Mouse (Mus musculus): ENCODE data around the gene Huwe1. TPM values are rescaled to one million over a fixed set of nuclear protein-coding genes. Genes with fewer than 3 reads are reported as not detected.

Huwe1 gene
- polyA plus RNA-seq, 1 experiment from 2014 or later = 75.7 TPM

DNA sequence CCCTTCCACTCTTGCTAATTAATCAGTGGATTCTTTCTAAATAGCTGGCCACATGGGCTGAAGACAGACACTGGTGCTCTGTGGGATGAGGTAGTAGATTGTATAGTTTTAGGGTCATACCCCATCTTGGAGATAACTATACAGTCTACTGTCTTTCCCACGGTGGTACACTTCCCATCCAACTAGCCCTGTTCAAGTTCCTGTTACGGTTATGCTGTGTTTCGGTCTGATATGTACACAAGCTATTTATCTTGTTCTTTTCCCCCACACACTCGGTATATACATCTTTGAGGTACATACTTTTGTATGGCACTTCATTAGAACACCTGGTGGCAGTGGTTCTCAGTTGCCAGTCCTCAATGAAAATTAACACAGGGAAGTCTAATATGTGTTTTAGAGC is 111.7 kb downstream of the Huwe1 start:
- WGBS = 97% methylated on average over 4 of the region's 4 CpGs

DNA sequence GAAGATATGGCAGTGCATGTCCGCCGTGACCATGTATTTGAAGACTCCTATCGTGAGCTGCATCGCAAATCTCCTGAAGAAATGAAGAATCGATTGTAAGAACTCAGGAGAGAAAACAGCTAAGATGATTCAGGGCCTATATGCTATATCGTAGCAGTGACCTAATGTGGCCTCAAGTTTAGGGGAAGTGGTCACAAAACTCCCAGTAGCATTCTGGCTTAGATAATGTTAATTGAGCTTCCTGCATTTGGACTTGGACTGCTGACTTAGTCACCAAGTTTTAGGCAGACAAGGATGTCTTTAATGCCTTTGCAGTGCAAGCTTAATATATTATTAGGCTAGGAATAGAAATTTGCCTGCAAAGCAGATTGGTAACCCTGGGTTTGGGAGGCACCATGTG is 128.8 kb downstream of the Huwe1 start:
- DNase-seq (ENCODE audit: low spot score) = no peak
- 92% methylated on average over 6 of the region's 6 CpGs for WGBS

More for the DNA sequence above, 111.7 kb downstream of the Huwe1 start:
- H3K27me3 ChIP-seq (ENCODE audit: control insufficient read depth, insufficient read depth, low read length) = peaks cover 9% of the 10 kb centered on the region; the same call in 1 of the 2 replicates
- ATAC-seq (ENCODE audit: insufficient number of reproducible peaks, low FRiP score, low TSS enrichment, low read depth) (no peak), DNase-seq (ENCODE audit: low spot score) (no peak)
- no peak overlapping the region for H3K4me2 ChIP-seq (ENCODE audit: low read depth, severe bottlenecking)
- no peak overlapping the region for H3K4me3 ChIP-seq (ENCODE audit: low read depth, low read length)
- H3K9me3 ChIP-seq (ENCODE audit: control insufficient read depth, low read length) = no peaks in the 10 kb centered on the region
- peaks cover 6% of the 10 kb centered on the region for H3K36me3 ChIP-seq (ENCODE audit: control insufficient read depth, insufficient read depth, low read length)
- H3K4me1 ChIP-seq (ENCODE audit: control insufficient read depth, insufficient read depth, low read length) = no peaks in the 10 kb centered on the region
- H3K9ac ChIP-seq (ENCODE audit: low read length) = no peak overlapping the region
- H3K27ac ChIP-seq (replicated peaks; ENCODE audit: low read depth, low read length) = no peak overlapping the region

DNA sequence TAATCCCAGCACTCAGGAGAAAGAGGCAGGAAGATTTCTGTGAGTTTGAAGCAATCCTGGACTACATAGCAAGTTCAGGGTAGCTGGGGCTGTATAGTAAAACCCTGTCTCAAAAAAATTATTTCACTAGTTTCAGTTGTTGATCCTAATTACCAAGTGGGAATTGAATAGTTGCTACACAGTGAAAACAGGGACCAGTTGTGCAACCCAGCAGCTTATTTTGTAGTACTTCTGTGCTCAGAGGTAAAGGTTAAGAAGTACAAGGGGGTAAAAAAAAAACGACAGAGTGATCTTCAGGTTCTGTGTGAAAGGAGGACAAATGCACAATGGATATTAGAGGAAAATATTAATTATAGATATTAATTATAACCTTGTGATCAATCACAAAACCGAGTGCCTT is 138.2 kb downstream of the Huwe1 start:
- Histone ChIP-seq H3K9ac (ENCODE audit: low read length) (no peak overlapping the region), H3K4me3 (ENCODE audit: low read depth, low read length) (no peak overlapping the region), H3K9me3 (ENCODE audit: control insufficient read depth, low read length) (no peaks in the 10 kb centered on the region), H3K36me3 (ENCODE audit: control insufficient read depth, insufficient read depth, low read length) (no peaks in the 10 kb centered on the region; the same call in 1 of the 2 replicates), H3K4me1 (ENCODE audit: control insufficient read depth, insufficient read depth, low read length) (no peaks in the 10 kb centered on the region), H3K27ac (replicated peaks; ENCODE audit: low read depth, low read length) (no peak overlapping the region), H3K27me3 (ENCODE audit: control insufficient read depth, insufficient read depth, low read length) (0 out of 2 replicates have a peak, but pooled peaks cover 2% of the 10 kb centered on the region), H3K4me2 (ENCODE audit: low read depth, severe bottlenecking) (no peak overlapping the region)
- DNase-seq (ENCODE audit: low spot score) = no peak
- ATAC-seq (ENCODE audit: insufficient number of reproducible peaks, low FRiP score, low TSS enrichment, low read depth) = no peak
- WGBS = 65% methylated on average over 2 of the region's 2 CpGs

More for the DNA sequence above, 128.8 kb downstream of the Huwe1 start:
- 0 out of 2 replicates have a peak, but pooled peaks cover 2% of the 10 kb centered on the region for H3K27me3 ChIP-seq (ENCODE audit: control insufficient read depth, insufficient read depth, low read length)
- H3K36me3 ChIP-seq (ENCODE audit: control insufficient read depth, insufficient read depth, low read length) = no peaks in the 10 kb centered on the region; the same call in 1 of the 2 replicates
- no peak overlapping the region for H3K4me3 ChIP-seq (ENCODE audit: low read depth, low read length)
- no peak overlapping the region for H3K27ac ChIP-seq (replicated peaks; ENCODE audit: low read depth, low read length)
- no peaks in the 10 kb centered on the region for H3K4me1 ChIP-seq (ENCODE audit: control insufficient read depth, insufficient read depth, low read length)
- H3K4me2 ChIP-seq (ENCODE audit: low read depth, severe bottlenecking) = no peak overlapping the region
- H3K9me3 ChIP-seq (ENCODE audit: control insufficient read depth, low read length) = no peaks in the 10 kb centered on the region
- no peak for ATAC-seq (ENCODE audit: insufficient number of reproducible peaks, low FRiP score, low TSS enrichment, low read depth)
- H3K9ac ChIP-seq (ENCODE audit: low read length) = no peak overlapping the region

DNA sequence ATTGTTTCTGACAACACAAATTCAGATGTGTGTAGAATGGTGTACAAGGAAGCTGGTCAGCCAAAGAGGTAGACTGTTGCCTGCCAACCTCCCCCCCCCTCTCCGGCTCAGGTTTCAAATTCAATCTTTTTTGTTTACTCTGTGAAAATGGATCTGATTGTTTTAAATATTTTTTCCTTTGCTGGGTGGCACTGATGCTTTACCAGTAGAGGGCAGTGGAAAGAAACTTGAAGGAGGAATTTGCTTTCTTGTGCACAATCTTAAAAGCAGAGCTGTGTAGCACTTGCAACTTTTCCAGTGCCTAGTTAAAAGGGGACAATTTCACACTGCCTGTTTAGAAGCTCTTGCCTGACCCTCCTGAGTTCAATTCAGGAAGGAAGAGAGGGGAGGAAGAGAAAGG is 146.4 kb downstream of the Huwe1 start:
- H3K4me2 ChIP-seq (ENCODE audit: low read depth, severe bottlenecking) = no peak overlapping the region
- no peaks in the 10 kb centered on the region for H3K4me1 ChIP-seq (ENCODE audit: control insufficient read depth, insufficient read depth, low read length)
- H3K27me3 ChIP-seq (ENCODE audit: control insufficient read depth, insufficient read depth, low read length) = no peaks in the 10 kb centered on the region
- H3K9ac ChIP-seq (ENCODE audit: low read length) = no peak overlapping the region
- DNase-seq (ENCODE audit: low spot score) (no peak), ATAC-seq (ENCODE audit: insufficient number of reproducible peaks, low FRiP score, low TSS enrichment, low read depth) (no peak)
- H3K27ac ChIP-seq (replicated peaks; ENCODE audit: low read depth, low read length) = no peak overlapping the region
- no peaks in the 10 kb centered on the region for H3K9me3 ChIP-seq (ENCODE audit: control insufficient read depth, low read length)
- WGBS = 60% methylated on average over 1 of the region's 1 CpGs
- no peaks in the 10 kb centered on the region for H3K36me3 ChIP-seq (ENCODE audit: control insufficient read depth, insufficient read depth, low read length)
- H3K4me3 ChIP-seq (ENCODE audit: low read depth, low read length) = no peak overlapping the region

DNA sequence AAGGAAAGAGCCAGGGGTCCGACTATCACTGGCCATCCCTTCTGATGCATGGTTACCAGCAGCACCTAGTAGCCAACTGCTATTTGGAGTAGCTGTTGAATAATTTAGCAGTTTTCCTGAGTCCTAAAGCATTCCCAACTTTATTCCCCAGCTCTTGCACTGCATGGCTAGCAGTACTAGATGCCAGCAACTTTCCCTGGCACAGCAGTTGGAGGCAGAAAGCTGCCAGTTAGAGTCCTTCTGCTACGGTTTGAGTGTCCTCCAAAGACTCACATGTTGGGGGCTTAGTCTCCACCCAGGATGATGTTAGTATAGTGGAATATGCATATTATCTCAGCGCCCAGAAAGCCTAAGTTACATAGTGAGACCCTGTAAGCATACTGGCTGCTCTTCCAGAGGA is 147.2 kb downstream of the Huwe1 start:
- Histone ChIP-seq H3K4me3 (ENCODE audit: low read depth, low read length) (no peak overlapping the region), H3K27me3 (ENCODE audit: control insufficient read depth, insufficient read depth, low read length) (no peaks in the 10 kb centered on the region), H3K36me3 (ENCODE audit: control insufficient read depth, insufficient read depth, low read length) (no peaks in the 10 kb centered on the region), H3K9ac (ENCODE audit: low read length) (no peak overlapping the region), H3K9me3 (ENCODE audit: control insufficient read depth, low read length) (no peaks in the 10 kb centered on the region), H3K4me1 (ENCODE audit: control insufficient read depth, insufficient read depth, low read length) (no peaks in the 10 kb centered on the region), H3K4me2 (ENCODE audit: low read depth, severe bottlenecking) (no peak overlapping the region), H3K27ac (replicated peaks; ENCODE audit: low read depth, low read length) (no peak overlapping the region)
- ATAC-seq (ENCODE audit: insufficient number of reproducible peaks, low FRiP score, low TSS enrichment, low read depth) (no peak), DNase-seq (ENCODE audit: low spot score) (no peak)
- WGBS = 77% methylated on average over 3 of the region's 3 CpGs

DNA sequence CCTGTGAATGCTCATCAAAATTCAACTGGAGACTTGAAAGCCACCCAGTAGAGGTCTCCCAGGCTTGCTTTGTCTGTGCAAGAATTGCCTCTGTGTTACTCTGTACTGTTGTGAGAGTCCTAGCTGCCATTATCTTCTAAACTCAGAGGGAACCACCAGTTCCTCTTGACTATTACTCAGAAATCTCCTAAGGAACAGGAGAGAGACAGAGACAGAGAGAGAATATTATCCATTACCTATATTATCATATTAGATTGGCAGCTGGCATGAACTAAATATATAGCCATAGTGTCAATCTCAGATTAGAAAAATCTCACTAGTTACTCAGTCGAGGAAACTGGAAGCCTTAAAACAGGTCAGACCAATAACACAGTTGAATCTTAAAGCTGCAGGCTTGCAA is 149.6 kb downstream of the Huwe1 start:
- H3K36me3 ChIP-seq (ENCODE audit: control insufficient read depth, insufficient read depth, low read length) = no peaks in the 10 kb centered on the region
- H3K4me2 ChIP-seq (ENCODE audit: low read depth, severe bottlenecking) = no peak overlapping the region
- H3K4me1 ChIP-seq (ENCODE audit: control insufficient read depth, insufficient read depth, low read length) = no peaks in the 10 kb centered on the region
- no peaks in the 10 kb centered on the region for H3K9me3 ChIP-seq (ENCODE audit: control insufficient read depth, low read length)
- no peak overlapping the region for H3K27ac ChIP-seq (replicated peaks; ENCODE audit: low read depth, low read length)
- H3K27me3 ChIP-seq (ENCODE audit: control insufficient read depth, insufficient read depth, low read length) = no peaks in the 10 kb centered on the region
- ATAC-seq (ENCODE audit: insufficient number of reproducible peaks, low FRiP score, low TSS enrichment, low read depth) (no peak), DNase-seq (ENCODE audit: low spot score) (no peak)
- H3K9ac ChIP-seq (ENCODE audit: low read length) = no peak overlapping the region
- WGBS = 69% methylated on average over 1 of the region's 1 CpGs
- no peak overlapping the region for H3K4me3 ChIP-seq (ENCODE audit: low read depth, low read length)

DNA sequence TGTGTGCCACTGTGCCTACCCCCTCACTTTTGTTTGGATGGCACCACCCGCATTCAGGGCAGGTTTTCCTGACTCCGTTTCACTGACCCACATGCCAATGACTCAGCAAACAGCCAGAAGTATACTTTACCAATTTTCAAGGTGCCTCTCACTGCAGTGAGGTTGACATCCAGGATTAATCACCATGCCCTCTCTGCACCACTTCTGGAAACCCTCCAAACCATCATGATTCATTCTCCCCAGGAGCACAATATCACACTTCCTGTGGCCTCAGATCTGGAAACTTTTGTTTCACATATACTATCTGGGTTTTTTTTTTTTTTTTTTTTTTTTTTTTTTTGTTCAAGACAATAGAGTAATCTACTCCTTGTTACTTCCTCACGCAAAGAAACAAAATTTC is 150.6 kb downstream of the Huwe1 start:
- H3K4me2 ChIP-seq (ENCODE audit: low read depth, severe bottlenecking) = no peak overlapping the region
- H3K27me3 ChIP-seq (ENCODE audit: control insufficient read depth, insufficient read depth, low read length) = no peaks in the 10 kb centered on the region
- H3K36me3 ChIP-seq (ENCODE audit: control insufficient read depth, insufficient read depth, low read length) = no peaks in the 10 kb centered on the region
- 78% methylated on average over 3 of the region's 3 CpGs for WGBS
- H3K4me1 ChIP-seq (ENCODE audit: control insufficient read depth, insufficient read depth, low read length) = no peaks in the 10 kb centered on the region
- H3K9me3 ChIP-seq (ENCODE audit: control insufficient read depth, low read length) = no peaks in the 10 kb centered on the region
- DNase-seq (ENCODE audit: low spot score) = no peak
- H3K27ac ChIP-seq (replicated peaks; ENCODE audit: low read depth, low read length) = no peak overlapping the region
- H3K9ac ChIP-seq (ENCODE audit: low read length) = no peak overlapping the region
- no peak for ATAC-seq (ENCODE audit: insufficient number of reproducible peaks, low FRiP score, low TSS enrichment, low read depth)
- no peak overlapping the region for H3K4me3 ChIP-seq (ENCODE audit: low read depth, low read length)

MicroRNA genes within 50 kb of the gene (microRNA counts, 519-probe panel; counts per million panel counts)
- 2,150 counts per million, percentile 18 among the panel's probes with 10 or more counts for microRNA mmu-miR-98

Small RNA genes lying within 50 kb of the gene (microRNA-seq; reads per million reads assigned to microRNA genes)
- not detected for gene Mir3113
- 693 reads per million, percentile 71 among the genes with 10 or more reads in this experiment for gene Mir98
- gene Mirlet7f-2 = 108 reads per million, percentile 49 among the genes with 10 or more reads in this experiment

Other genes starting within 250 kb of the Huwe1 start
- gene Hsd17b10, start 201.0 kb downstream of the Huwe1 start, polyA plus RNA-seq (2014; fragmentation: Nextera tagmentation; extraction: Ambion mirVana) = 246 and 254 TPM in 2 replicates
- 5.3 and 6.3 TPM in 2 replicates for gene Ribc1, start 215.5 kb downstream of the Huwe1 start, polyA plus RNA-seq (2014; fragmentation: Nextera tagmentation; extraction: Ambion mirVana)
- gene Smc1a, start 215.6 kb downstream of the Huwe1 start, polyA plus RNA-seq (2014; fragmentation: Nextera tagmentation; extraction: Ambion mirVana) = 138 and 143 TPM in 2 replicates